Comparison of ENCODE assay signal across 29 mouse cellular contexts in genomic region chr3:81397212-81397611, GRCm38 (mm10).
"Had no signal": no experiment of that assay in that cellular context is flagged by ENCODE, and none has a peak within 500 bp of the region (broad histone marks: within the 10 kb centered on the region; RNA-seq: fewer than 3 reads in every experiment).

No protein-coding gene starts in this region.

- DNase-seq: left cerebral cortex, postnatal 4 days; liver; liver, embryonic 13.5 days; liver, postnatal 0 days; lung, adult 18-20 months; lung, adult 2 months; lung, embryonic 14.5 days; lung, postnatal 10 days; lung, postnatal 14 days; lung, postnatal 36 days; lung, postnatal 4 days had no signal

- H3K27me3 ChIP-seq: limb, embryonic 12.5 days; limb, embryonic 13.5 days; limb, embryonic 15.5 days; liver, embryonic 12.5 days; liver, embryonic 13.5 days; liver, embryonic 15.5 days; lung, embryonic 15.5 days; megakaryocyte, embryonic 14.5 days; midbrain, embryonic 15.5 days; neural tube, embryonic 12.5 days had no signal

- H3K9me3 ChIP-seq: limb, embryonic 10.5 days; limb, embryonic 12.5 days; limb, embryonic 13.5 days; limb, embryonic 15.5 days; liver, embryonic 12.5 days; liver, embryonic 13.5 days; liver, embryonic 15.5 days; lung, embryonic 15.5 days; megakaryocyte, embryonic 14.5 days; midbrain, embryonic 10.5 days; midbrain, embryonic 15.5 days; neural tube, embryonic 12.5 days had no signal

- H3K36me3 ChIP-seq: limb, embryonic 10.5 days; limb, embryonic 12.5 days; limb, embryonic 13.5 days; limb, embryonic 15.5 days; liver, embryonic 12.5 days; liver, embryonic 13.5 days; liver, embryonic 15.5 days; lung, embryonic 15.5 days; midbrain, embryonic 10.5 days; midbrain, embryonic 15.5 days; neural tube, embryonic 12.5 days had no signal

- H3K4me3 ChIP-seq: left cerebral cortex, adult 2 months; limb, embryonic 10.5 days; limb, embryonic 12.5 days; limb, embryonic 13.5 days; limb, embryonic 15.5 days; liver, embryonic 12.5 days; liver, embryonic 13.5 days; liver, embryonic 15.5 days; lung, embryonic 15.5 days; megakaryocyte, embryonic 14.5 days; midbrain, embryonic 10.5 days; midbrain, embryonic 15.5 days; myocyte; neural tube, embryonic 12.5 days had no signal

- H3K4me2 ChIP-seq: limb, embryonic 12.5 days; limb, embryonic 13.5 days; limb, embryonic 15.5 days; liver, embryonic 11.5 days; liver, embryonic 12.5 days; liver, embryonic 13.5 days; liver, embryonic 15.5 days; lung, embryonic 14.5 days; lung, embryonic 15.5 days; midbrain, embryonic 15.5 days; neural tube, embryonic 12.5 days had no signal

- ATAC-seq: liver, embryonic 12.5 days; liver, postnatal 0 days; lung, postnatal 0 days; midbrain, embryonic 15.5 days; midbrain, embryonic 16.5 days had no signal

- H3K4me1 ChIP-seq: limb, embryonic 10.5 days; limb, embryonic 12.5 days; limb, embryonic 13.5 days; limb, embryonic 15.5 days; liver, embryonic 12.5 days; liver, embryonic 13.5 days; liver, embryonic 15.5 days; lung, embryonic 15.5 days; megakaryocyte, embryonic 14.5 days; midbrain, embryonic 10.5 days; midbrain, embryonic 15.5 days; neural tube, embryonic 12.5 days had no signal

- H3K9ac ChIP-seq: limb, embryonic 12.5 days; limb, embryonic 13.5 days; limb, embryonic 15.5 days; liver, embryonic 12.5 days; liver, embryonic 13.5 days; liver, embryonic 14.5 days; liver, embryonic 15.5 days; liver, postnatal 0 days; lung, embryonic 14.5 days; lung, embryonic 15.5 days; midbrain, embryonic 15.5 days; neural tube, embryonic 12.5 days had no signal

- H3K27ac ChIP-seq: left cerebral cortex, adult 2 months; limb, embryonic 10.5 days; limb, embryonic 12.5 days; limb, embryonic 13.5 days; limb, embryonic 15.5 days; liver, embryonic 12.5 days; liver, embryonic 13.5 days; liver, embryonic 14.5 days; liver, embryonic 15.5 days; lung, embryonic 15.5 days; macrophage; midbrain, embryonic 10.5 days; midbrain, embryonic 15.5 days; neural tube, embryonic 12.5 days had no signal
